Mouse (Mus musculus) CH12.LX (cell line): ENCODE data around the gene Mcl1.

Source experiments
- CHD1 ChIP-seq: IDR thresholded peaks from 2 replicates; pipeline ENCODE4 v1.6.1; 2012; ENCODE audit warnings: low read depth, low read length, improper control_type of control experiment, inconsistent platforms
- CHD2 ChIP-seq: IDR thresholded peaks from 2 replicates; pipeline ENCODE4 v1.6.1; 2011; ENCODE audit warnings: low read length, improper control_type of control experiment
- CTCF ChIP-seq, 2 experiments: IDR thresholded peaks in 1 of 2; conservative IDR thresholded peaks in 1 of 2; 2 replicates each; pipeline ENCODE4 v1.5.1; 2011 to 2012; ENCODE audit warnings: low read depth in 2 of 2, low read length in 2 of 2, improper control_type of control experiment in 1 of 2, inconsistent platforms in 1 of 2, mild to moderate bottlenecking in 1 of 2, moderate library complexity in 1 of 2
- ETS1 ChIP-seq: conservative IDR thresholded peaks from 2 replicates; pipeline ENCODE4 v1.6.1; 2012; ENCODE audit warnings: low read depth, mild to moderate bottlenecking, inconsistent platforms, low read length, improper control_type of control experiment, moderate library complexity
- MAX ChIP-seq: IDR thresholded peaks from 2 replicates; pipeline ENCODE4 v1.6.1; 2011; ENCODE audit warnings: low read length, improper control_type of control experiment
- MAZ ChIP-seq: IDR thresholded peaks from 2 replicates; pipeline ENCODE4 v1.6.1; 2012; ENCODE audit warnings: low read depth, mild to moderate bottlenecking, inconsistent platforms, low read length, improper control_type of control experiment, moderate library complexity
- MYC ChIP-seq: IDR thresholded peaks from 2 replicates; pipeline ENCODE4 v1.6.1; 2011; ENCODE audit warnings: low read depth, mild to moderate bottlenecking, improper control_type of control experiment, low read length
- POLR2A ChIP-seq: IDR thresholded peaks from 2 replicates; pipeline ENCODE4 v1.6.1; 2011; ENCODE audit warnings: low read depth, mild to moderate bottlenecking, improper control_type of control experiment, low read length
- SIN3A ChIP-seq: IDR thresholded peaks from 2 replicates; pipeline ENCODE4 v1.6.1; 2012; ENCODE audit warnings: low read length, improper control_type of control experiment, inconsistent platforms
- TCF12 ChIP-seq: IDR thresholded peaks from 2 replicates; pipeline ENCODE4 v1.6.1; 2014; ENCODE audit warnings: low read depth, mild to moderate bottlenecking, inconsistent platforms, low read length, improper control_type of control experiment
- UBTF ChIP-seq: IDR thresholded peaks from 2 replicates; pipeline ENCODE4 v1.6.1; 2012; ENCODE audit warnings: low read depth, mild to moderate bottlenecking, inconsistent platforms, low read length, improper control_type of control experiment, moderate library complexity
- USF1 ChIP-seq: IDR thresholded peaks from 2 replicates; pipeline ENCODE4 v1.6.1; 2014; ENCODE audit warnings: low read depth, mild to moderate bottlenecking, inconsistent platforms, low read length, improper control_type of control experiment
- ZKSCAN1 ChIP-seq: IDR thresholded peaks from 2 replicates; pipeline ENCODE4 v1.6.1; 2012; ENCODE audit warnings: low read depth, inconsistent platforms, low read length, improper control_type of control experiment, borderline replicate concordance

DNA sequence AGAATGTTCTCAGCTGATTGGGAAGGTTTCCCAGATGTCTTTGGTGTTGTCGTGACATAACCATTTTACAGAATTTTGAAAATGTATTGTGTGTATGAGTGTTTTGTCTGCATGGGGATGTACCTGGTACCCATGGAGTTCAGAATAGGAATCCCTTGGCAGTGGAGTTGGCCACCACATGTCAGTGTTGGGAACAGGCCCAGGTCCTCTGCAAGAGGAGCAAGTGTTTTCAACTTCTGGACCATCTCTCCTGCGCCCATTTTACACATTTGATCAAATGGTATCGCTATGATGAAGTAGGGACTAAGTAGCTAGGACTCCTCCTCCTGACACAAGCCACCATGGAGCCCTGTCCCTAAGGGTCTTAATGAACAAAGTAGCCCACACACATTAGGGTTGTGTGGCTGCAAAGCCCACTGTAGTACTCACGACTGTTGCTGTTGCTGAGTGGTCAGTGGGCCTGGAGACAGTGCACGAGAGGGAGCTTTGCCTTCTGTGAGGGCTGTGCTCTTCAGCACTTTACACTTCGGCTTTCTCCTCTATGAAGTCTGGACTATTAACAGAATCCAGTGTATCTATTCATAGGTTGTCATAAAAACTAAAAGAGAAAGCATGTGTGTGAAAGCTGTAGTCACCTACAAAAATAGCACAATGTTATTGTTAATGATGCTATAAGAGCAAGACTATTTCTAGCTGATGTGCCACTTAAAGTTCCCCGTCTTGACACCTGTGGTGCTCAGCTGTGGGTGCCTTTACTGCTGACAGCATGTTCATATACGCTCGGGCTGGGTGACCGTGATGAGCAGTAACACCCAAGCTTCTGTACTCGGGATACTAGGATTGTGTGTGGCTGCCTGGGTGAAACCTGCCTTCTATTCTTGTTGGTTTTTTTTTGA is 36.5 kb downstream of the Mcl1 start:
- TF ChIP-seq ETS1 (peak; percentile 82), POLR2A (no peak), ZKSCAN1 (no peak), TCF12 (peak; percentile 64; the same call in 1 of the 2 replicates), MYC (no peak), CHD1 (no peak), CTCF (conservative IDR thresholded peaks at IDR 0.05 in 1 of 2, IDR thresholded peaks at IDR 0.05 in 1 of 2; ENCODE audit: low read depth in 2 of 2, low read length in 2 of 2) (no peak), MAZ (no peak), CHD2 (no peak), UBTF (no peak), USF1 (no peak), SIN3A (no peak), MAX (no peak)
